Mouse (Mus musculus) c-Kit-positive CD71-negative TER-119-negative erythroid progenitor cells, embryonic 14.5 days (primary cell): ENCODE data around the gene Cd7.

Experiments
- DNase-seq: peaks from one replicate; pipeline ENCODE4 v3.0.0-alpha.2; 2013; ENCODE audit warnings: low read depth

Cd7 gene

DNA sequence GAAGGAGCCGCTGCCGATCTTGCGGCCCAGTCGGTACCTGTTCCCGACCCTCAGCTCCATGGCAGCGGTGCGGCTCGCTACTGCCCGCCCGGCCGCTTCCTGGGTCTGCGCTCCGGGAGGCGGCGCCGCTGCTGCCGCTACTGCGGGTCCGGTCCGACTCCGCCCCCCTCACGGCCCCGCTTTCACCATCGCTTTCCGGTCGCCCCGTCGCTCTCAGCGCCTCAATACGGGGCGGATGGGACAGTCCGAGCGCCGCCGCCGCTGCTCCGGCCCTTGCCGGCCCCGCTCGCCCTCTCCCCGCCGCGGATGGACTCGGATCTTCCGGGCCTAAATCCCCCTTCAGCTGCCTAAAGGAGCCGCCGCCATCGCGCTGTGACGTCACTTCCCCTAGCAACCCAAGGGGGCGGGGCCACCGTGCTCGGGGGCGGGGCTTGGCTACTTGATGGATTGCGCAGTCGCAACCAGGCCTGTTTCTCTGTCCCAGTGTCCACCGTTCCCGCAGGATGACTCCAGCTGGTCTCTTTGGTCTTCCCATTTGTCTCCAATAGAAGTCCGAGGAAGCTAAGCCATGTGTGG, 48.2 kb downstream of the Cd7 start, which contains the start of gene Csnk1d:
Csnk1d (minus strand) TSS at position 380 of the 576 bp plus-strand sequence.
- DNase-seq, result peak; percentile 90

DNA sequence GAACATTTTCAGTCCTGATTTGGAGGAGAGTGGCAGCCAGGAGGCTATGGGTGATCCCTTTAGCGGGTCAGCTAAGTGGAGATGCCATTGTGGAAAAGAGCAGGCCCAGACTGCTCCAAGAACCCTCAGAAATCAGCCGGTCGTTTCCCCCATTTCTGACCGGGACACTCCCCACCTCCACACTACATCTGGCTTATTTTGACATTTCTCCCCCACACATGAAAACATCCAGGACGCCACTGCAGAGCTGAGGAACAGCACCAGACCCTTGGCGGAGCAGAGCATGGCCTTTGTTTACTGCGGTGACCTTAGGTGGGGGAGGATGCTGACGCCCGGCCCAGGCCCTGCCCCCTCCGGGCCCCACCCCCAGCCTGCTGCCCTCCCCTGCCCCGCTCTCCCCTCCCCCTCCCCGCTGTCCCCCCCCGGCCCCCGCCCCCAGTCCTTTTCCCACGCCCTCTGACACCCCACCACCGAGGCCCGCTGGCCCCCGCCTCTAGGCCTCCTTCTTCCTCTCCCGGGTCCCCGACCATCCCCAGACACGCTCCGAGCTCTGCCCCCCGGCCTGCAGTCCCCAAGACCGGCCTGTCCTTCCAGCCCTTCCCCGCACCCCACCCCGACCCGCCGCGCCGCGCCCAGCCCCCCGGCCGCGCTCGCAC, 49.0 kb downstream of the Cd7 start:
- DNase-seq, result no peak

- DNase-seq, result no peak
These were observed 49.7 kb downstream of the Cd7 start for GRCm38 (mm10) chr11:120989523-120989922.

DNA sequence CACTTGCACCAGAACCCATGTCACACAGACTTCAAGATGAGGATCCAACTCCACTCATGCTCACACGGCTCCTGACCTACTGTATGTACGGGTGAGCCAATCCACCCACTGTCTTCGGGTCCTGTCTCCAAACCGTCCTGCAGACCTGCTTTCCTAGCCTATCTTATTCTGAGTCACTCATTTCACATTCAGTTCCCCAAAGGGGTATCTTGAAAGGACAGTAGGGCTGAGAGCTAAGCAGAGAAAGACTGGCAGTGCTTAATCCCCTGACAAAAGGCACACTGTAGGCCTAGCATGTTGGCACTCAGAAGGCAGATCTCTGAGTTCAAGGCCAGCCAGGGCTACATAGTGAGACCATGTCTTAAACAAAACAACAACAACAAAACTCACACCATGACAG, 50.8 kb downstream of the Cd7 start:
- DNase-seq, result no peak

DNA sequence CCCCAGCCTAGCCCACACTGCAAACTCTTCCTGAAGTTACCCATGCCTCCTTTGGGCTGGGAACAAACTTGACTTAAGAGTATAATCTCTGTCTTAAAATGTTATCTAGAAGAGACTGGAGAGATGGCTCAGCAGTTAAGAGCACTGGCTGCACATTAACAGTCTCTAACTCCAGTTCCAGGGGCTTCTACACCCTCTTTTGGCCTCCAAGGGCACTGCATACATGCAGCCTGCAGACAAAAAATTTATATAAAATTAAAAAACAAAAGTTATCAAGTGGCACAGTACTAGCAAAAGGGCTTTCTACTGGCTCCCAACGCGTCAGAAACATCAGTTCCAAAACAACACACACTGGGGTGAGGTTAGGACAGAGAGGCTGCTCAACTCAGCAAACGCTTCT, 51.6 kb downstream of the Cd7 start:
- no peak for DNase-seq
